Mouse (Mus musculus) liver, embryonic 15.5 days (tissue): ENCODE data around the gene Rprd2. TPM values are rescaled to one million over a fixed set of nuclear protein-coding genes. Genes with fewer than 3 reads are reported as not detected.

Experiments
- ATAC-seq: fragments of 200-750 bp; cut with Nextera tagmentation; 2 replicates; pipeline ENCODE4 v1.8.0; 2017; ENCODE audit warnings: moderate number of reproducible peaks, mild to moderate bottlenecking, moderate library complexity; ENCODE audit not compliant: insufficient read depth
- H3K27ac ChIP-seq: fragments of 300-500 bp; sonication (generic); replicated peaks from 2 replicates; pipeline ENCODE4 v1.5.1; 2015; ENCODE audit warnings: mild to moderate bottlenecking, inconsistent platforms
- H3K27me3 ChIP-seq: fragments of 300-500 bp; sonication (generic); 2 replicates; pipeline ENCODE4 v1.6.1; 2015; ENCODE audit warnings: mild to moderate bottlenecking, inconsistent platforms
- H3K36me3 ChIP-seq: fragments of 300-500 bp; sonication (generic); replicated peaks from 2 replicates; pipeline ENCODE4 v1.6.1; 2015; ENCODE audit warnings: moderate library complexity, mild to moderate bottlenecking, inconsistent platforms
- H3K4me1 ChIP-seq: fragments of 300-500 bp; sonication (generic); replicated peaks from 2 replicates; pipeline ENCODE4 v1.6.1; 2015; ENCODE audit warnings: inconsistent platforms
- H3K4me2 ChIP-seq: fragments of 300-500 bp; sonication (generic); 2 replicates; pipeline ENCODE4 v1.6.1; 2015; ENCODE audit warnings: moderate library complexity, mild to moderate bottlenecking, inconsistent platforms
- H3K4me3 ChIP-seq: fragments of 300-500 bp; sonication (generic); replicated peaks from 2 replicates; pipeline ENCODE4 v1.5.1; 2015; ENCODE audit warnings: mild to moderate bottlenecking, inconsistent platforms
- H3K9ac ChIP-seq: fragments of 300-500 bp; sonication (generic); 2 replicates; pipeline ENCODE4 v1.6.1; 2015; ENCODE audit warnings: moderate library complexity, mild to moderate bottlenecking, inconsistent platforms
- H3K9me3 ChIP-seq: fragments of 300-500 bp; sonication (generic); replicated peaks from 2 replicates; pipeline ENCODE4 v1.6.1; 2016; ENCODE audit warnings: inconsistent platforms
- WGBS: fragments of 180-500 bp; shearing (Covaris S2); methylation state at CpG from one replicate; pipeline ENCODE4 v1.1.7; 2015; ENCODE audit warnings: mixed read lengths; ENCODE audit not compliant: insufficient replicate concordance; 5-methylcytosine and 5-hydroxymethylcytosine counted together
- microRNA-seq: library from miRNA; unstranded; fragments of <30 nt; microRNA quantifications from one replicate; pipeline ENCODE4, GENCODE M21; 2016
- polyA plus RNA-seq: library from polyadenylated mRNA; unstranded; fragments of >200 nt; fragmentation: Nextera tagmentation; extraction: Ambion mirVana; gene quantifications from 2 replicates; pipeline ENCODE4 v1.2.1, GENCODE M21; 2015

Rprd2 gene
- polyA plus RNA-seq, 1 experiment from 2014 or later = 6.5 TPM

DNA sequence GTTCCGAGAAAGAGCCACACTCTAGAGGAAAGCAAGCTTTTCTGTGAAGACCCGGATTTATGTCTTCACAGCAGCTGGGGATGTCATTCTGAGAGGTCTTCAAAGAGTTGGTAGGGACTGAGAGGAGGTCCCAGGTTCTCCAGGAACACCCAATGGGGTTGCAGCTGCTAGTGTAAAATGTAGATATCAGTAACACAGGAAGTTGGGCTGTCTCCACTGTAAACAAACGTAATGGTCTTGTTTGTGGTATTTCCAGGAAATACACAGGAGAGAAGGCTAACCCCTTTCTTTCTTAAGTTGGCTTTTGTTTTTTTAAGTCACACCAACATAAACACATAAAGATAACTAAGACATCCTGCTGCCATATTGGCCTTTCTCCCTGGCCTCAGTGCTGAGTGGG, 96.3 kb downstream of the Rprd2 start:
- H3K9me3 ChIP-seq = no peaks in the 10 kb centered on the region
- no peak overlapping the region for H3K4me2 ChIP-seq
- no peaks in the 10 kb centered on the region for H3K36me3 ChIP-seq
- no peak overlapping the region for H3K27ac ChIP-seq
- H3K27me3 ChIP-seq = no peaks in the 10 kb centered on the region
- WGBS = 38% methylated on average over 3 of the region's 3 CpGs
- H3K4me1 ChIP-seq = no peaks in the 10 kb centered on the region
- no peak overlapping the region for H3K4me3 ChIP-seq
- ATAC-seq = no peak
- H3K9ac ChIP-seq = no peak overlapping the region

- ATAC-seq = no peak
- 74% methylated on average over 2 of the region's 2 CpGs for WGBS
- H3K27ac ChIP-seq = no peak overlapping the region
- H3K9me3 ChIP-seq = no peaks in the 10 kb centered on the region
- H3K4me2 ChIP-seq = no peak overlapping the region
- no peaks in the 10 kb centered on the region for H3K36me3 ChIP-seq
- H3K4me3 ChIP-seq = no peak overlapping the region
- H3K4me1 ChIP-seq = no peaks in the 10 kb centered on the region
- no peaks in the 10 kb centered on the region for H3K27me3 ChIP-seq
- H3K9ac ChIP-seq = no peak overlapping the region
Measured at GRCm38 (mm10) chr3:95718153-95718552, 100.5 kb downstream of the Rprd2 start.

GRCm38 (mm10) chr3:95716075-95716474, 102.6 kb downstream of the Rprd2 start:
- ATAC-seq = no peak

More at GRCm38 (mm10) chr3:95716075-95716474, 102.6 kb downstream of the Rprd2 start:
- Histone ChIP-seq H3K4me1 (no peaks in the 10 kb centered on the region), H3K27me3 (no peaks in the 10 kb centered on the region), H3K4me3 (no peak overlapping the region), H3K36me3 (no peaks in the 10 kb centered on the region), H3K4me2 (no peak overlapping the region), H3K9ac (no peak overlapping the region), H3K9me3 (no peaks in the 10 kb centered on the region), H3K27ac (no peak overlapping the region)
- 74% methylated on average over 1 of the region's 1 CpGs for WGBS

Small RNA genes lying within 50 kb of the gene (microRNA-seq; reads per million reads assigned to microRNA genes)
- gene Mir7014 = not detected

Other genes starting within 250 kb of the Rprd2 start
- 28.9 and 31.2 TPM in 2 replicates for gene Golph3l, start 229.9 kb downstream of the Rprd2 start, polyA plus RNA-seq
- 32.7 and 35.9 TPM in 2 replicates for gene Ensa, start 193.9 kb downstream of the Rprd2 start, polyA plus RNA-seq
- gene Mcl1, start 160.1 kb downstream of the Rprd2 start, polyA plus RNA-seq = 34.8 and 39.0 TPM in 2 replicates
- 0.79 and 1.0 TPM in 2 replicates for gene Adamtsl4, start 130.9 kb downstream of the Rprd2 start, polyA plus RNA-seq
- 17.4 and 18.2 TPM in 2 replicates for gene Ecm1, start 79.3 kb downstream of the Rprd2 start, polyA plus RNA-seq
- 33.8 and 38.0 TPM in 2 replicates for gene Tars2, start 58.7 kb downstream of the Rprd2 start, polyA plus RNA-seq
- 22.7 and 23.9 TPM in 2 replicates for gene Prpf3, start 37.0 kb upstream of the Rprd2 start, polyA plus RNA-seq
- gene Mrps21, start 52.7 kb upstream of the Rprd2 start, polyA plus RNA-seq = 141 and 166 TPM in 2 replicates
- gene Ciart, start 63.4 kb upstream of the Rprd2 start, polyA plus RNA-seq = 1.2 and 1.4 TPM in 2 replicates
- gene BC028528, start 73.1 kb upstream of the Rprd2 start, polyA plus RNA-seq = 6.6 and 7.0 TPM in 2 replicates
- 11.8 and 13.3 TPM in 2 replicates for gene Aph1a, start 75.1 kb upstream of the Rprd2 start, polyA plus RNA-seq
- gene Car14, start 85.8 kb upstream of the Rprd2 start, polyA plus RNA-seq = 11.8 and 15.6 TPM in 2 replicates
- 117 and 129 TPM in 2 replicates for gene Anp32e, start 110.4 kb upstream of the Rprd2 start, polyA plus RNA-seq
- 5.9 and 6.6 TPM in 2 replicates for gene Plekho1, start 177.1 kb upstream of the Rprd2 start, polyA plus RNA-seq
- gene Vps45, start 239.6 kb upstream of the Rprd2 start, polyA plus RNA-seq = 12.6 and 14.1 TPM in 2 replicates